Mouse (Mus musculus): ENCODE measurements around the gene Tom1.

Gene Tom1

GRCm38 (mm10) chr8:75090781-75091365 lies 57.4 kb downstream of the Tom1 start:
- peak; percentile 27 to 38 for DNase-seq

- peak; percentile 67 to 76 for DNase-seq
Measured at GRCm38 (mm10) chr8:75093399-75094156, 60.1 kb downstream of the Tom1 start, which contains the start of gene Hmox1. Gene Hmox1 (plus strand): TSS chr8:75093621.

- DNase-seq, result no peak
Measured at GRCm38 (mm10) chr8:75102956-75103355, 69.5 kb downstream of the Tom1 start.

GRCm38 (mm10) chr8:75103376-75103878 lies 69.9 kb downstream of the Tom1 start:
- no peak for DNase-seq

GRCm38 (mm10) chr8:75108527-75109235 lies 75.2 kb downstream of the Tom1 start:
- peak; percentile 89 to 92 for DNase-seq

- DNase-seq, result peak; percentile 99 to 100
Measured at GRCm38 (mm10) chr8:75109236-75109967, 75.9 kb downstream of the Tom1 start, which contains the start of gene Mcm5. Gene Mcm5 (plus strand): TSS chr8:75109569.

- DNase-seq, result peak in 1 of 2 experiments; percentile 9
Measured at GRCm38 (mm10) chr8:75110093-75110492, 76.6 kb downstream of the Tom1 start.

- DNase-seq, result no peak
Measured at GRCm38 (mm10) chr8:75118505-75118904, 85.0 kb downstream of the Tom1 start.

GRCm38 (mm10) chr8:75119287-75119686 lies 85.8 kb downstream of the Tom1 start:
- no peak for DNase-seq
